Mouse (Mus musculus): ENCODE measurements around the gene Myo1f.

Myo1f gene

DNA sequence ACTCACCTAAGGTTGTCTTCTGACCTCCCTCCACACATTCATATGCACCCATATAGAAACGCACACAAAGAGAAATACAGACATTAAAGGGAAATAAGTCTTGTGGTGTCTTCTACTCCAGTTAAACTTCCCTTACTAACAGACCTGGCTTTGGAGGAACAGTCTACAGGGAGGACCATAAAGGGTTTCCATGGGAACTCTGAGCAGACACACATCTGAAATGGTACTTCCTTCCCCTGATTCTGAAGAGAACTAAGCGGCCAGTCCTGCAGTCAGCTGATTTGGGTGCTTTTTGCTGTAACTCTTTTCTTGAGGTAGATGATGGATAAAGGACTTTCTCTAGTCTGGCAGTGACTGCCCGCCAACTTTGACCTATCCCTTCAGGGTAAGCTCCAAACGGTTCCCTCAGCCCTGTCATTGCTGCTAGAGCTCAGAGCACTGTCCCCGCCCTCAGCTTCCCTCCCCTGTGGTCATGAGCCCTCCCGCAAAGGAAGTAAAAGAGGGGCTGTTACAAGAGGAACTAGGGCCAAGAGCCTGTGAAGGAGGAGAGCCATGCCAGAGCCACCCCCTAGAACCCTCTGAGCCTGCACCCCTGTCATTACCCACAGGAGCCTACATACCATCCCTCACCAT lies at the start of gene Myo1f:
Gene Myo1f, plus strand, starts transcription at position 485 of the 633 bp plus-strand sequence.
- peak; percentile 67 for DNase-seq

DNA sequence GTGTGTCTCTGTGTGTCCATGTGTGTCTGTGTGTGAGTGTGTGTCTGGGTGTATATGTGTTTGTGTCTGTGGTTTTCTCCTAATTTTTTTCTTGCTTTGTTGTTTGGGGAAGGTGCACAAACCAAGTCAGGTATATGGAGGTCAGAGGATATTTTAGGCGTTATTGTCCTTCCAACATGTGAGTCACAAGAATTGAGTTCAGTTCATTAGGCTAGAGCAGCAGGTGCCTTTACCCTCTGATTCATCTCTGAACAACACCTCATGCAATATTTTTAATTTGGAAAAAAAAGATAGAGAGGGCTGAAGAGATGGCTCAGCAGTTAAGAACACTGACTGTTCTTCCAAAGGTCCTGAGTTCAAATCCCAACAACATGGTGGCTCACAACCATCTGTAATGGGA lies 47.1 kb upstream of the Myo1f start:
- DNase-seq = no peak

DNA sequence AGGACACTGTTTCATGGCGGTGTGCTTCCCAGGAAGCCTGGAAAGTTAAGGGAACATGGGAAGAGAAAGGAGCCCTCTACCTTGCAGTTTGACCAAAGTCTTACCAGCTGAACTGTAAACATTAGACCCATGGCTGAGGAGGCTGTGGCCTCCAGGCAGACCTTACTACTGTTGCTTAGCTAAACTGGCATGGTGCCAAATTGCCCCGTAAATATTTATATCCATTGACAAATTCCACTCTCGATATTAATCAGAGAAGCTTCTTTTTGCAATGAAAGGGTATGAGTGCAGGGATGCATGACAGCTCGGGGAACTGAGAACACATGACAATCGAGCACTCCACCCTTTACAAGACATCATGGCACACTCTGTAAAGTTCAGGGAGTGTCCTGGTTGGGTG lies 45.3 kb upstream of the Myo1f start:
- DNase-seq = peak; percentile 51

DNA sequence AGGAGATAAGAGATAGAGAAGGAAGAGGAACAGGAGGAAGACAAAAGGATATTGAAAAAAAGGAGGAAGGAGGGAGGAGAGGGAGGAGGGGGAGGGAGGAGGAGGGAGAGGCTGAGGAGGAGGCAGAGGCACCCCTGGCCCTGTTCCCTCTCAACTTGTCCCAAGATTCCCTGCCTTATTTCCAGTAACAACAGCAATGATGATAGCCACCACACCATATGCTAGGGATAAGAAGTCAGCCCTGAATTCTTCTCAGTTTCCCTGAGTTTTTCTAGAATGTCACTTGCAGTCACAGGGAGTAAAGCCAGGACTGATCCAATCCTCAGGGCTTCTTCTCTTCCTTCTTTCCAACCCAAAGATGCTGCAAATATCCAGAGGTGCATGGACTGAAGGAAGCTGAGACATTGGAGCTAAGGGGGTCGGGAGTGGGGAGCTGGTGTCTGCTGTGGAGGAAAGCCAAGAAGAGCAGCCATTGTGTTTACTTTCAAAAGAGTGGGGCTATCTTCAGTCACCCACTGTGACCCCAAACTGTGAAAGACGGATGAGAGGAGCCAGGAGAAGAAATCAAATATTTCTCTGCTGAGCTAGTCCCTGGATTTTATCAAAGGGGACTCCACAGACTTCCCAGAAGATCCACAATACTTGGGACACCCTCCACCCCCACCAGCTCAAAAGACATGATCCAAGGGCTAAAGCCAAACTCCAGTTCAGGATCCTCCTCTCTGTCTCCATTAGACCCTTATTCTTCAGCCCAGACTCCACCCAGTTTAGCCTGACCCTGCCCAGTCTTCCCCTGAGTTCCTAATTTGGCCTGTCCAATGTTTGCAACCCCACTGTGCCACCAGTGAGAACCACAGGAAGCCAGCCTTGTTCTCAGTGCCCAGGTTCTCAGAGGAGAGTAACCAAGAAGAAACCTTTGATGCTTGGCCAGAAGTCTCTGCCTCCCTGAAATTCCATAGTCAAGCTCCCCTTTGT lies 42.8 kb upstream of the Myo1f start:
- peak; percentile 64 for DNase-seq

DNA sequence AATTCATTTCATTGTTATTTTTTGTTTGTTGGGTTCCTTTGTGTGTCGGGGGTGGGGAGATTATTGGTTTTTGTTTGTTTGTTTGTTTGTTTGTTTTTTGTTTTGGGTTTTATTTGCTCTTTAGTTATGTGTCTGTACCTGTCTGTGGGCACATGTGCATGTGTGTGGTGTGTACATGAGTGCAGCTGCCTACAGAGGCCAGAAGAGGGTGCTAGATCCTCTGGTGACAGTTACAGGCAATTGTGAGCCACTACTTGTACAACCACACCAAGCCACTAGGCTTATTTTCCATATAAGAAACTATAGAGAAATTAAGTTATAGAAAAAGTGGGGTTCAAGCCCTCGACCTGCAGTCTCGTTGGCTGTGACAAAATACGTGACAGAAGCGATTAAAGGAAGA lies 41.6 kb upstream of the Myo1f start:
- no peak for DNase-seq

GRCm38 (mm10) chr17:33520366-33520765 lies 35.1 kb upstream of the Myo1f start:
- DNase-seq = peak; percentile 55

GRCm38 (mm10) chr17:33523431-33523917 lies 32.0 kb upstream of the Myo1f start:
- no peak for DNase-seq

- peak; percentile 95 for DNase-seq
Measured at GRCm38 (mm10) chr17:33523918-33524755, 31.4 kb upstream of the Myo1f start, which contains the start of gene Adamts10. TSS of gene Adamts10 (plus strand) at chr17:33524204.

GRCm38 (mm10) chr17:33524806-33525373 lies 30.6 kb upstream of the Myo1f start:
- peak; percentile 66 for DNase-seq

GRCm38 (mm10) chr17:33526506-33526905 lies 29.0 kb upstream of the Myo1f start:
- DNase-seq = peak; percentile 79

DNA sequence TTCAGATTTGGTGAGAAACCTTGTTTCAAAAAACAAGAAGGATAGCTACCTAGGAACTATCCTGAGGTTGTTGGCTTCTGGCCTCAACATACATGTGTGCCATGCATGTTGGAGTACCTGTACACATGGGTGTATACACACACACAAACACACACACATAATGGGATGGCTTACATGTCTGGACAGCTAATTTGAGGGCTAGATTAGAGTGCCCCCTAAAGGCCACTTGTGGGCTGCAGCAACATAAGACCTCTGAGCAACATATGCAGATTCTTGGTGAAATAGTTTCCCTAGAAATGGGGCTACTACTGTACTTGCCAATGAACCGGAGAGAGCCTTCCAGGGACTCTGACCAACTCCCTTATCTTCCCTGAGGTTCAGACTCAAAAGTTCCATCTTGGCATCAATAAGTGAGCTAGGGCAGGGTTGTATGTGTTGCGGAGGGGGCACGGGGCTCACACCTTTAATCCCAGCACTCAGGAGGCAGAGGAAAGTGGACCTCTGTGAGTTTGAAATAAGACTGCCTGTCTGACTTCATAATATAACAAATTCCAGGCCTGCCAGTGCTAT lies 16.3 kb upstream of the Myo1f start:
- DNase-seq = peak; percentile 74

DNA sequence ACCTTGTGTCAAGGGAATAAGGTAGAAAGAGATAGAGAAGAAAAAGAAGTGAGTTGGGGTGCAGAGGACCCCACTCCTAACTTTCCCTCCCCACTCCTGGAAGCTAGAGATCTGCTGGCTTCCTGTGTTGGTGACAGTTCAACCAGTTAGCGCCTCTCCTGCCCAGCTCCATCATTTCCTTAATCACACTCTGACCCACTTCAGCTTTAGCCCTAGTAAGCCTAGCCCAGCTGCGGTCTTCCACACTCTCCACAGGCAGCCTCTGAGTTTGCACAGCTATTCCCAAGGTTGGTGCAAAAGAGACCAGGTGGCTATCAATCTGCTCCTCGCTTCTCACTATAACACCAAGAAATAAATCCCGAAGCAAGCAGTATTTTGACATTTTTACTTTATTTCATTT lies 15.6 kb upstream of the Myo1f start:
- DNase-seq = no peak

DNA sequence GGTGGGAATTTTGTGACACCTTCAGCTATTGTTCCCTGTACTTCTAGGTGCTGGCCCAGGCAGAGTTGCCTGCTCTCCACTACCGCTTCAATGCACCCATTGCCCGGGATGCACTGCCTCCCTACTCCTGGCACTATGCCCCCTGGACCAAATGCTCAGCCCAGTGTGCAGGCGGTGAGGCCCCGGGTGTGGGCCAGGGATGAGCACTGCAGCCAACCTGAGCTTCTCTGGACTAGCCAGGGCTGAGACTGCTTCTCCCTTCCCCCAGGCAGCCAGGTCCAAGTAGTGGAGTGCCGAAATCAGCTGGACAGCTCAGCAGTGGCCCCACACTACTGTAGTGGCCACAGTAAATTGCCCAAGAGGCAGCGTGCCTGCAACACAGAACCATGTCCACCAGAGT lies 6.3 kb upstream of the Myo1f start:
- DNase-seq = no peak

- DNase-seq = no peak
Measured at GRCm38 (mm10) chr17:33550388-33550787, 5.1 kb upstream of the Myo1f start.

- no peak for DNase-seq
Measured at GRCm38 (mm10) chr17:33552113-33552512, 3.4 kb upstream of the Myo1f start.

DNA sequence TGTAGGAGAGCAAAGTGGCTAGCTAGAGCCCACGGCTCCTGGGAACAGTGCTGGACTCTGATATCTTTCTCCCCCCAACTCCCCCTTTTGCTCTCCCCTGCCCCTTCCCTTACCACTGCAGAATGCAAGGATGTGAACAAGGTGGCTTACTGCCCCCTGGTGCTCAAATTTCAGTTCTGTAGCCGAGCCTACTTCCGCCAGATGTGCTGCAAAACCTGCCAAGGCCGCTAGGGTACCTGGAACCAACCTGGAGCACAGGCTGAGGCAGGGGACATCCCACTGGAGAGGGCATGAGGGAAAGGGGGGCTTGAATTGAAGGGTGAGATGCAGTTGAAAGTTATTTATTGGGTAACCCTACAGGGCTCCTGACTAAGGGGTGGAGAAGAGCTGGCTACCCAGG lies 2.5 kb upstream of the Myo1f start:
- DNase-seq = peak; percentile 74

DNA sequence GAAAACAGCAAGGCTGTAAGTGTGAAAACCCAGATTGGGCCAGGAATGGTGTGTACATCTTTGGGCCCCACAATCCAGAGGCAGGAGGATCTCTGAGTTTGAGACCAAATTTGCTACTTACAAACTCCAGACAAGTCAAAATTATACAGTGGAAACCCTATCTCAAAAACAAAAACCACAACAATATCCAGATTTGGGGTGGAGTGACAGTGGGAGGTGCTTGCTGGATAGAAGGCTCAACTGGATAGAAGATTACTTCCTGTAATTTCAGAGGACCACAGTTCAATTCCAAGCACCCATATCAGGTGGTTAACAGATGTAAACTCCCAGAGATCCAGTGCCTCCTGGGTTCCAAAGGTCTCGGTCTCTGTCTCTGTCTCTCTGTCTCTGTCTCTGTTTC lies 971 bp upstream of the Myo1f start:
- no peak for DNase-seq

DNA sequence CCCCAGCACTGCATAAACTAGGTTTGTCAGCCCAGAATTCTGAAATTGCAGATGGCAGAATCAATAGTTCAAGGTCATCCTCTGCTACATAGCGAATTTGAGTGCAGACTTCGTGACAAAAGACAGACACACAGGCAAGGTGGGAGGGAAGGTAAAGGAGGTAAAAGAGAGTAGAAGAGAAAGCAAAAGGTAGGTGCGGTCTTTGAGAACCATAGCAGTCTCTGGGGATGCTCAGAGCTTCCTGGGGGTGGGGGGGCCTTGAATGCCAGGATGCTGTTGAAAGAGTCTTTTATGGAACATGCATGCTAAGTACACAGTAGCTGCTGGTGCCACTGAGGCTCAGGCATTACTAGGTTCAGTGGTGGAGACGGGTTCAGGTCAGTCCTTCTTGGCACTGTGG lies 2.4 kb downstream of the Myo1f start:
- no peak for DNase-seq

DNA sequence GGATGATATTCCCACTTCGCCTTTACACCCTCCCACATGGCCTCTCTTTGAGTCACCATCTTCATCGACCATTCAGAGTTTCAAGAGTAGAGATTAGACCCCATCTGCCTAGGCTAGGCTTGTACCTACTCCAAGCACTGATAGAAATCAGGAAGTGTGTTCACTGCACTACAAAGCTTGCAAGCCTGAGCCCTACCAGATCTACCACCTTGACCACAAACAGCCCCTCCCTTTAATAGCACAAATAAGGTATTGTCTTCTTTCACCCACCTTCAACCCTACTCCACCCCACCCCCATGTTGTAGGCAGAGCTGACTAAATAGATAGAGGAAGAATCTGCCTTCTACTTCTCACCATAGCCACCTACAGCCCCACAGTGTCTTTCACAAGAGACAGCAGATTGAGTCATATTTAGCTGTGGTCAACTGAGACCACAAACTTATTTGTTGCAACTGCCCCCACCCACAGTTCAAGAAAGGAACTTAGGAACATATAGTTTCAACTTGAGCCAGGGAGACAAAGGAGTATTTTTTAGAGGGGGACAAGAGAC lies 8.1 kb downstream of the Myo1f start:
- no peak for DNase-seq

- DNase-seq = no peak
Measured at GRCm38 (mm10) chr17:33564599-33564998, 9.1 kb downstream of the Myo1f start.

- DNase-seq = no peak
Measured at GRCm38 (mm10) chr17:33566182-33566581, 10.7 kb downstream of the Myo1f start.

DNA sequence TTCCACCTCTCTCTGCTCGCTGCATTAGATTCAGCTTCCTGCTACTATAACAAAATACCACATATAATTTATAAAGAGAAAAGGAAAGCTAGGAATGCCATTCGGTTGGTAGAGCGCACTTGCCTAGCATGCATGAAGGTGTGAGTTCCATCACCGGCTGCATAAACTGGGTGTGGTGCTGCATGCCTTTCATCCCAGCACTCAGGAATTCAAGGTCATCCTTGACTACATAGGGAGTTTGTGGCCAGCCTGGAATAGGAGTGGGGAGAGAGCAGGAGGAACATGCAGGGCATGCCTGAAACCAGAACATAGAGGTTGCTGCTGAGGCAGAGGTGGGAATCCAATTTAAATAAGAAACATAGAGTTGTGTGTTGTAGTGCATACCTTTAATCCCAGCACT lies 28.6 kb downstream of the Myo1f start:
- no peak for DNase-seq
